Mouse (Mus musculus): ENCODE results near the gene Kin. TPM values are rescaled to one million over a fixed set of nuclear protein-coding genes. Genes with fewer than 3 reads are reported as not detected.

Kin gene
- polyA plus RNA-seq, 1 experiment from 2014 or later: 37.9 TPM

DNA sequence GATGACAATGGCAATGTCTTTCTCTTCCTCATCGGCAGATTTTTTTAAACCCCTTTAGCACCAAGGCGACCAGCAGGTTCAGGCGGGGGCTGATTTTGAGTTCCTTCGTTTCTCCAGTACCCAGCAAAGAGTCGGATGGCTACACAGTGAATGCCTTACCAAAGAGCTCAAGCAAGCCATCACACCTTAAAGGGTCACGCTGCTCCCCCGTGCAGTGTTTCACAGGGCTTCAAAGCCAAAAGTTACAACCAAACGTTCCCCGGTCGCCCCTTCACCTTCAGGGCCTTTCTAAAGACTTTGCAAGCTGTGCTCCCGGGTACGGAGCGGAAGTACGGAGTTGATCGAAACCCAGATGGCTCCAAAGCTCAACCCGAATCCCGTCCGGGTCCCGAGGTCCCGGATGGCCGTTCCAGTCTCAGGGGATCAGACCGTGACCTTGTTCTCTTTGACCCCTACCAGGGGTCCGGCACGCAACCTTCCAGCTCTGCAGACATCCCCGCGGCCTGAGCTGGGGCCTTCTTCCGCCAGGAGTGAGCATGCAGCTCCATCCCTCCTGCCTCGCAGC is 566 bp upstream of the Kin start:
- no peak; the same call in 1 of the 2 replicates for ATAC-seq (ENCODE audit: low FRiP score, low read depth)
- under 1% methylated on average over 28 of the region's 28 CpGs for WGBS
- peak overlapping the region; percentile 83 for H3K4me3 ChIP-seq
- H3K9me3 ChIP-seq: no peaks in the 10 kb centered on the region
- H3K4me1 ChIP-seq: peaks cover 24% of the 10 kb centered on the region
- peak overlapping the region; percentile 96 for H3K9ac ChIP-seq
- H3K27ac ChIP-seq: peak overlapping the region; percentile 88
- H3K4me2 ChIP-seq (replicated peaks): peak overlapping the region; percentile 70
- H3K36me3 ChIP-seq: peaks cover 12% of the 10 kb centered on the region; the same call in 1 of the 2 replicates
- no peaks in the 10 kb centered on the region for H3K27me3 ChIP-seq (replicated peaks)

DNA sequence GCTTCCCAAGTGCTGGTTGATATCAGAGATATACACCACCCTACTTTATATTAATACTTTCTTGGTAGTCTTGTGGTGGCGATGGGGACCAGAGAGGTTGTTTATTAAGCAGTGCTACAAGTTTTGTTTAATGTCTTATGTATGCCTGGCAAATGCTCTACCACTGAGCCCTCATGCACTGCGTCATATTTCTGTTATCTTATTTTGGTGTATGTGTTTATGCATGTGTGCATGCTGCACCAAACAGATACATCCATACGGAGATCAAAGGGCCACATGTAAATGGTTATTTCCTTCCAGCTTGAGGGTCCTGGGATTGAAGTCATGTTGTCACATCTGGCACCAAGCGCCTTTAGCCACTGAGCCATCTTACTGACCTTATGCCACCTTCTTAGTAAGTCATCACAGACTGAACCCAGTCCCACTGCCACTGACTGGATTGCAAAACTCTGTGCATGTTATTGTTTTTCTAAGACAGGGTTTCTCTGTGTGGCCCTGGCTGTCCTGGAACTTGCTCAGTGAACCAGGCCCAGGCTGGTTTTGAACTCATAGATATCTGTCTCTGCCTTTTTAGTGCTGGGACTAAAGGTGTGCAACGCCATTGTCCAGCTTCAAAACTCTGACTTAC is 1.2 kb downstream of the Kin start:
- 89% methylated on average over 5 of the region's 5 CpGs for WGBS
- ATAC-seq (ENCODE audit: low FRiP score, low read depth): no peak
- H3K36me3 ChIP-seq: peaks cover 10% of the 10 kb centered on the region; the same call in 1 of the 2 replicates
- H3K9ac ChIP-seq: peak overlapping the region; percentile 80; the same call in 1 of the 2 replicates
- H3K4me2 ChIP-seq (replicated peaks): peak overlapping the region; percentile 70
- H3K27me3 ChIP-seq (replicated peaks): no peaks in the 10 kb centered on the region
- no peaks in the 10 kb centered on the region for H3K9me3 ChIP-seq
- H3K27ac ChIP-seq: no peak overlapping the region
- no peak overlapping the region for H3K4me3 ChIP-seq
- H3K4me1 ChIP-seq: peaks cover 24% of the 10 kb centered on the region

DNA sequence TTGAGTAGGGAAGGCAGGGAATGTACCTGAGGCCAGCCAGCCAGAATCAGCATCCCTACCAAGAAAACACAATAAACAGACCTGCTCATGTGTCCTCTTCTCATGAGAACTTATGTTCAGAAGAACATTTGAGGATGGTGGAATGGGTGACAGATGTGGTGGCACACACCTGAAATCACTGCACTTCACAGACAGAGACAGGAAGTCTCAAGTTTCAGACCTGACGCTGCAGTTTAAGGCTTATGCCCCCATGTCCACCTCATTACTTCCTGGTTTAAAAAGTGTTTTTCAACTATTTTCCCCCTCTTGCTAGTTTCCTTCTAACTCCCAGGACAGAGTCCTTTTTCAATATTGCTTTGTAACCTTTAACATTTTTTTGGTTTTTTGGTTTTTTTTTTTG is 2.3 kb downstream of the Kin start:
- H3K27ac ChIP-seq: no peak overlapping the region
- WGBS: 87% methylated on average over 1 of the region's 1 CpGs
- no peak overlapping the region for H3K9ac ChIP-seq
- no peak for ATAC-seq (ENCODE audit: low FRiP score, low read depth)
- H3K4me3 ChIP-seq: no peak overlapping the region
- H3K9me3 ChIP-seq: no peaks in the 10 kb centered on the region
- H3K4me2 ChIP-seq (replicated peaks): no peak overlapping the region
- H3K4me1 ChIP-seq: peaks cover 24% of the 10 kb centered on the region
- H3K36me3 ChIP-seq: peaks cover 21% of the 10 kb centered on the region
- H3K27me3 ChIP-seq (replicated peaks): no peaks in the 10 kb centered on the region

DNA sequence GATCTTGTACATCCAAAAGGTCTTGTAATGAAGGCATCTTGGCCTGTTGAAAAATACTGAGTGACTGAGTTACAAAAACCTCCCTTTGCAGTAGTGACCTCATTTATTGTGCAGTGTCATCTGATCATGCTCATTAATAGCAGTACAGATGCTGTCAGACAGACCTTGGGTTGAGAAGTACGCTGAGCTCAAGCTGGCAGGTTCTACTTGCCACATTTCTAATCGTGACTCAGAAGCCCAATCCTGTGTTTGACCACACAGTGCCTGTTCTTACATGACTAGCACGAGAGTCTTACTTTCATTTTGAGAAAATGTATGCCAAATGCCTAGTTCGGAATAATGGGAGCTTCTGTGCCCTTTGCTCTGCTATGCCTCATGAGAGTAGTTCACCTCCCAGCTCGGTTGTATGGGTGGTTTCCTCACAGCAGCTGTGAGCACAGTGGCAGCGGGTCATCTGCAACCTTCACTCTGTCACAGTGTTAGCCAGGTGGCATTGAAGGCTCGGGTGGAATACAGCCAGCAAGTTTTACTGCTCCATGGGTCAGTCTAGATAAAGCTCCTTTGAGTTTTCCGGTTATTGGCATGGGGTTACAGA is 7.0 kb downstream of the Kin start:
- H3K36me3 ChIP-seq: peaks cover 54% of the 10 kb centered on the region
- no peak overlapping the region for H3K27ac ChIP-seq
- no peaks in the 10 kb centered on the region for H3K9me3 ChIP-seq
- 87% methylated on average over 8 of the region's 8 CpGs for WGBS
- H3K9ac ChIP-seq: no peak overlapping the region
- no peaks in the 10 kb centered on the region for H3K4me1 ChIP-seq
- no peak overlapping the region for H3K4me3 ChIP-seq
- no peaks in the 10 kb centered on the region for H3K27me3 ChIP-seq (replicated peaks)
- no peak for ATAC-seq (ENCODE audit: low FRiP score, low read depth)
- H3K4me2 ChIP-seq (replicated peaks): no peak overlapping the region

DNA sequence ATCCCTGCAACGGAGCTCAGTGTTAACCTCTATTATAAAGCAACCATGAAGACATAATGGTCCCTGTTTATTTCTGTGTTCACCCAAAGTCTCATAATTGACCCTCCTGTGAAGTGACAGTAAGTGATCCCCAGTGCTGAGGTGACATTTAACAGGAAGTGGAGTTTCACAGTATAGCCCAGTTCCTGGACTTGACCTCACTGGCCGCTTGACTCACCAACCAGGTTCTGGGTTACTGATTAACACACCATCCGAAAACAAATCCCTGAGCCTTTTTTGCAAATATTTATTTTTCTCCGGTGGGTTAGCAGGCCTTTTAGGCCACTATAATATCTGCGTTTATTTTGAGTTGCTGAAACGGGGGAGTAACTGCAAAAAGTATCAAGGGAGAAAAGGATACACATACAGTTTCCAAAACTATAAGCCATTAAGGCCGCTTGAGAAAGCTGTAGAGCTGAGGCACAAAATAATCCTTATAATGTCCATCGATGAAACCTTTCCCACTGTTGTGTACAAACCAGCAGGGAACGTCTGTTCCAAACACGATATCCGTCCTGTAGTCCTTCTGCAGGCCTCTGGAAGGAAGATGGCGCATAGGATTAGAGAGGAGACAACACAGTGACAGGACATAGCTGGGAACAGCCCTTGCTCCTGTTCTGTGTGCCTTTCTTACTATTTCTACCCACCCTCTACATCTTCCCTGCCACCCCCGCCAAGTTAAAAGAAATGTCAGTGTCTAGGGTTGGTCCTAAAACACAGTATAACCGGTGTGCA is 14.1 kb downstream of the Kin start:
- H3K9ac ChIP-seq: no peak overlapping the region

DNA sequence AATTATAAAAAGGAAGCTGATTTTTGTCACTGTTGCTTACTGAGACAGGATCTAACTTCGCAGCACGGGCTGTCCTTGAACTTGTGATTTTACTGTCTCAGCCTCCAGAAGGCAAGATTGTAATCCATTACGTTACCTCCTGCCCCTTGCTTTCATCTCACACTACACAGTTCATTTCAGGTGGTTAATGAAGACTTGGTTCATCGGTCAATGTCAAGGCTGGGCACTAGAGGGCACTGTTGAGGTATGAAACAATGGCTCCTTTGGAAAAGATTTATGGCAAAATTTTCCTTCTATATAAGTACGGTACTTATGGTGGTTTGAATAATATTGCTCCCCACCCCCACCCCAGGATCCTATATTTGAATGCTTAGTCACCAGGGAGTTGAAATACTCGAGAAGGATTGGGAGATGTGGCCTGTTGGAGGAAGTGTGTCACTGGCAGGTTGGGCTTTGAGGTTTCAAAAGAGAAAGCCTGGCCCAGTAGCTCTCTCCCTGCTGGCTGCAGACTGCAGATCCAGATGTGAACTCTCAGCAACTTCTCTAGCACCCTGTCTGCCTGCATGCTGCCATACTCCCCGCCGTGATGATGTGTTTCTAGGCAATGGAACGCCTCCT is 18.3 kb downstream of the Kin start:
- no peaks in the 10 kb centered on the region for H3K36me3 ChIP-seq
- H3K9ac ChIP-seq: no peak overlapping the region
- H3K4me1 ChIP-seq: no peaks in the 10 kb centered on the region
- H3K27me3 ChIP-seq (replicated peaks): no peaks in the 10 kb centered on the region
- WGBS: 36% methylated on average over 9 of the region's 9 CpGs
- H3K4me3 ChIP-seq: no peak overlapping the region
- H3K9me3 ChIP-seq: no peaks in the 10 kb centered on the region
- no peak for ATAC-seq (ENCODE audit: low FRiP score, low read depth)
- no peak overlapping the region for H3K4me2 ChIP-seq (replicated peaks)
- no peak overlapping the region for H3K27ac ChIP-seq

More for the DNA sequence above, 14.1 kb downstream of the Kin start:
- Histone ChIP-seq H3K4me3 (no peak overlapping the region), H3K4me1 (no peaks in the 10 kb centered on the region), H3K36me3 (peaks cover 36% of the 10 kb centered on the region), H3K27me3 (replicated peaks) (no peaks in the 10 kb centered on the region), H3K4me2 (replicated peaks) (no peak overlapping the region), H3K9me3 (no peaks in the 10 kb centered on the region), H3K27ac (no peak overlapping the region)
- 89% methylated on average over 14 of the region's 14 CpGs for WGBS
- ATAC-seq (ENCODE audit: low FRiP score, low read depth): no peak

DNA sequence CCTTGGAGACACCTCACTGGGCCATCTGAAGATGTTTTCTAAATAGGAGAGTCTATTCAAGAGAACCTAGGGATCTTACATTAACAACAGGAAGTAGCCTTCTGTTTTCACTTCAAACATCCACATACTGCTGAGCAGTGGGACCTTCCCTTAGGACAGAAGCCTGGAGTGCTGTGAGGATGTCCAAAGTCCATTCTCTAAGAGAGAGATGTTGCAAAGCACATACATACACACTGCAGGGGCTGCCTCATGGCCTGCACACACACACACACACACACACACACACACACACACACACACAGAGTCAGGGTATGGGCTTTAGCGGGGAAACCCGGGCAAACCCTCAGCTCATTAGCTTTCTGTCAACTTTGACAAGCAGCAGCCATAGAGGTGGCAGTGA is 20.1 kb downstream of the Kin start:
- Histone ChIP-seq H3K27me3 (replicated peaks) (no peaks in the 10 kb centered on the region), H3K4me2 (replicated peaks) (no peak overlapping the region), H3K9me3 (no peaks in the 10 kb centered on the region), H3K4me1 (no peaks in the 10 kb centered on the region), H3K4me3 (no peak overlapping the region), H3K36me3 (no peaks in the 10 kb centered on the region), H3K9ac (no peak overlapping the region), H3K27ac (no peak overlapping the region)
- WGBS: 56% methylated on average over 2 of the region's 2 CpGs
- no peak for ATAC-seq (ENCODE audit: low FRiP score, low read depth)

DNA sequence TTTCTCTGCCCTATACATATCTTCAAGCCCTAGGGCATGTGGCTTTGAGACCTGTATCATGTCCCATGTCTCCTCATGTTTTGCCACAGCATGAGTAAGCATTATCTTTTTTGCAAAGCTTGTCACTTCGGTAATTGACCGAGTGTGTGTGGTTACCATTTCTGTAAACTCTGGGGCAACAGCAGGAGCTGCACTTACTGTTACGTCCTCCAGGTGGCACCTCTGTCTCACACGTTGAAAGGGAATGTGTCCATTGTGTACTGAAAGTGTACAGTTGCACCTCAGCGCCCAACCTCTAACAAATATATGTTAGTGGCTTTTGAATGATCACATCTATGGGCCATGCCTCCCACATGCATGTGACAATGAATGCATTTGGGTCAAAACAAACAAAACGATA is 20.8 kb downstream of the Kin start:
- Histone ChIP-seq H3K4me1 (no peaks in the 10 kb centered on the region), H3K9ac (no peak overlapping the region), H3K9me3 (no peaks in the 10 kb centered on the region), H3K27me3 (replicated peaks) (no peaks in the 10 kb centered on the region), H3K4me2 (replicated peaks) (no peak overlapping the region), H3K36me3 (no peaks in the 10 kb centered on the region), H3K27ac (no peak overlapping the region), H3K4me3 (no peak overlapping the region)
- 42% methylated on average over 6 of the region's 6 CpGs for WGBS
- no peak for ATAC-seq (ENCODE audit: low FRiP score, low read depth)

DNA sequence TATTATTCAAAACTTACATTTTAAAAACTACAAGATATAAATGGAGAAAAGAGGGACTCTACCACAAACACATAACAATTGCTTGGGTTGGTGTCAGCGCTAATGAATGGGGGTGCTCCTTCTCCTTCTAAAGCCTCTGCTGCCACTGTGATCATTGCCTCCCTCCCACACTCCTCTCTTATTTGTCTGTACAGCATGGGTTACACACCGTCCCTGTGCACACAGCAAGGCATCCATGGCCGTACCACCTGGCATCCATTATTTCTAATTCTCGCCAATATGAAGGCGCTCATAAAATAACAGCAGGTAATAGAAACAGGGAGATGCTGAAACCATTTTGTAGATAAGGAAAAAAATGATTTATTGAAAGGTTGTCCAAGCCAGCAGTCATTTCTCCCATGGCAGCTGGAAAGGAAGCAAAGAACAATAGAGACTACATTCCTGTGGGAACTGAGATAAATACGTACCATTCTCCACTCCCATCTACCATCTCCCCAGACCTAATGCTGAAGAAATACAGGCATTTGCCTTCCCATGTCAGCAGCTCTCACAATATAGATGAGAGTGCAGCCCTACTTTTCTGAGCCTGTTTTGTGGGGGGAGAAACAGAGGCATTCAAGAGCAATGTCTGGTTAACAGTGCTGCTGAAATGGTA is 28.3 kb downstream of the Kin start:
- Histone ChIP-seq H3K36me3 (no peaks in the 10 kb centered on the region), H3K9me3 (no peaks in the 10 kb centered on the region), H3K27ac (no peak overlapping the region), H3K4me1 (no peaks in the 10 kb centered on the region), H3K4me3 (no peak overlapping the region), H3K9ac (no peak overlapping the region), H3K27me3 (replicated peaks) (no peaks in the 10 kb centered on the region), H3K4me2 (replicated peaks) (no peak overlapping the region)
- 69% methylated on average over 6 of the region's 6 CpGs for WGBS
- ATAC-seq (ENCODE audit: low FRiP score, low read depth): peak; percentile 65

DNA sequence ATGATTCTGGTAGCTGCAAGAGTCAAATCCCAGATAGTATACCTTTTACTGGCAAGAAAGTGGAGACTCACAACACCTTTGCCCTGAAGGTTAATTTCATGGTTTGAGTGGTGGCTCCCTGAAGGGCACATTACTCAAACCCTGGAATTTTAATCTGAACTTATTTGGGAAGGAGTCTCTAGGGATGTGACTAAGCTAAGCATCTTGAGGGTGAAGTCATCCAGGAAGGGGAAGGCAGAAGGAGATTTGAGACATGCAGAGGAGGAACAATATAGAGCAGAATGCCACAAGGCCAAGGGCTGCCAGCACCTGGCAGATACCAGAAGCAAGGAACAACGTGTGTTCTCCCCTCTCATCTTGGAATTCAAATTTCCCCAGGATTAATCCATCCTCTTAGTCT is 38.4 kb downstream of the Kin start:
- Histone ChIP-seq H3K9me3 (no peaks in the 10 kb centered on the region), H3K27me3 (replicated peaks) (no peaks in the 10 kb centered on the region), H3K4me2 (replicated peaks) (no peak overlapping the region), H3K4me1 (no peaks in the 10 kb centered on the region), H3K27ac (no peak overlapping the region), H3K36me3 (no peaks in the 10 kb centered on the region), H3K4me3 (no peak overlapping the region), H3K9ac (no peak overlapping the region)
- WGBS: 67% methylated on average over 1 of the region's 1 CpGs
- no peak for ATAC-seq (ENCODE audit: low FRiP score, low read depth)

DNA sequence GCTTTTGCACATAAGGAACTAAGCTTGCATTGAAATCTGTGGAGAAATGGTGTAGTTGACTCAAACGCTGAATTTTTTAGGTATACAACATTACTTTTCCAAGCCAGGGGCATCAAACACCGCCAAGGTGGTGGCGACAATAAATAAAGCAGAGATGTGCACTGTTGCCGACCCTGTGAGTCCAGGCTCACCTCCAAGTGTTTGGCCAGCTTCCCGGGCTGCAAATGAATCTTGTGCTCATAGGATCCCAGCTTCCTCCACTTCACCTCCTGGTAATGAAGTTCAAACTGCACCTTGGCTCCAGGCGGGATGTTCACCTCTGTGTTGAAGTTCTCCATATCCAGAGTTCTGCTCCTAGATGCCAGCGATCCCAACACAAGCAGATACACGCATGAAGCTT is 38.9 kb downstream of the Kin start:
- WGBS: 85% methylated on average over 8 of the region's 8 CpGs
- no peaks in the 10 kb centered on the region for H3K9me3 ChIP-seq
- H3K27me3 ChIP-seq (replicated peaks): no peaks in the 10 kb centered on the region
- no peaks in the 10 kb centered on the region for H3K36me3 ChIP-seq
- H3K4me3 ChIP-seq: no peak overlapping the region
- H3K9ac ChIP-seq: no peak overlapping the region
- no peaks in the 10 kb centered on the region for H3K4me1 ChIP-seq
- no peak overlapping the region for H3K4me2 ChIP-seq (replicated peaks)
- no peak for ATAC-seq (ENCODE audit: low FRiP score, low read depth)
- H3K27ac ChIP-seq: no peak overlapping the region

DNA sequence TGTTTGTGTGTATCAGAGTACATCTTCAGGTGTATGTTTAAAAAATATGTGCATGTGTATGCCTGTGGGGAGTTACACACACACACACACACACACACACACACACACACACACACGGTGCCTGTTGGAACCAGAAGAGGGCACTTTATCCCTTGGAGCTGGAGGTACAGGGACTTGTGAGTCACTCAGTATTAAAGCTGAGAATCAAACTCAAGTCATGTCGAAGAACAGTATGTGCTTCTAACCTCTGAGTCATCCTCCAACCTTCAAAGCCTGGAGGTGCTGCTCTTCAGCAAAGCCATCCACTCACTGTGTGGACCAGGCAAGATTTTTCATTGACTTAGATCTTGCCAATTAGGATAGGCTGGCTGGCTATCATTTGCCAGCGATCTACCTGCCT is 41.4 kb downstream of the Kin start:
- H3K9me3 ChIP-seq: no peaks in the 10 kb centered on the region
- ATAC-seq (ENCODE audit: low FRiP score, low read depth): no peak
- H3K9ac ChIP-seq: no peak overlapping the region
- 69% methylated on average over 3 of the region's 3 CpGs for WGBS
- no peaks in the 10 kb centered on the region for H3K27me3 ChIP-seq (replicated peaks)
- no peak overlapping the region for H3K4me2 ChIP-seq (replicated peaks)
- no peaks in the 10 kb centered on the region for H3K36me3 ChIP-seq
- no peak overlapping the region for H3K4me3 ChIP-seq
- no peaks in the 10 kb centered on the region for H3K4me1 ChIP-seq
- H3K27ac ChIP-seq: no peak overlapping the region

All from neural tube, embryonic 12.5 days (tissue).